Mouse (Mus musculus): ENCODE data around the gene Rpf2. TPM values are rescaled to one million over a fixed set of nuclear protein-coding genes. Genes with fewer than 3 reads are reported as not detected.

Gene Rpf2
- 31.5 and 33.6 TPM in 2 replicates for polyA plus RNA-seq (2015; fragmentation: Nextera tagmentation; extraction: Ambion mirVana)

- Histone ChIP-seq H3K36me3 (ENCODE audit: control insufficient read depth, insufficient read depth, low read length) (peaks cover 21% of the 10 kb centered on the region; the same call in 1 of the 2 replicates), H3K9me3 (ENCODE audit: control insufficient read depth, low read length) (no peaks in the 10 kb centered on the region), H3K9ac (ENCODE audit: low read length) (peak within 1 kb of the TSS; percentile 79), H3K4me3 (ENCODE audit: low read depth, low read length) (peak within 1 kb of the TSS; percentile 77), H3K27ac (replicated peaks) (peak within 1 kb of the TSS; percentile 81), H3K4me1 (replicated peaks; ENCODE audit: control insufficient read depth, insufficient read depth) (0 out of 2 replicates have a peak, but pooled peaks cover 2% of the 10 kb centered on the region), H3K4me2 (replicated peaks; ENCODE audit: low read depth) (peak within 1 kb of the TSS; percentile 84), H3K27me3 (ENCODE audit: control insufficient read depth, insufficient read depth, low read length) (no peaks in the 10 kb centered on the region)
- no peak for TF ChIP-seq CTCF (IDR thresholded peaks at IDR 0.05; ENCODE audit: low read depth)
- no peak for TF ChIP-seq EP300 (optimal IDR thresholded peaks at IDR 0.05)
- WGBS: under 1% methylated on average over 54 of the region's 54 CpGs
- DNase-seq (ENCODE audit: low spot score) (peak; percentile 89), ATAC-seq (ENCODE audit: low FRiP score, low TSS enrichment) (peak; percentile 95)
These were observed at the start of gene Rpf2 for GRCm38 (mm10) chr10:40246374-40247165. TSS of gene Rpf2 (minus strand) at chr10:40247036.

- Histone ChIP-seq H3K9ac (ENCODE audit: low read length) (no peak overlapping the region), H3K27ac (replicated peaks) (no peak overlapping the region), H3K9me3 (ENCODE audit: control insufficient read depth, low read length) (no peaks in the 10 kb centered on the region), H3K4me1 (replicated peaks; ENCODE audit: control insufficient read depth, insufficient read depth) (no peaks in the 10 kb centered on the region), H3K4me3 (ENCODE audit: low read depth, low read length) (no peak overlapping the region), H3K27me3 (ENCODE audit: control insufficient read depth, insufficient read depth, low read length) (no peaks in the 10 kb centered on the region), H3K4me2 (replicated peaks; ENCODE audit: low read depth) (no peak overlapping the region), H3K36me3 (ENCODE audit: control insufficient read depth, insufficient read depth, low read length) (peaks cover 8% of the 10 kb centered on the region)
- ATAC-seq (ENCODE audit: low FRiP score, low TSS enrichment): 0 out of 2 replicates have a peak, but pooled peaks have one; percentile 42
- 86% methylated on average over 6 of the region's 6 CpGs for WGBS
- TF ChIP-seq EP300 (optimal IDR thresholded peaks at IDR 0.05) (no peak), CTCF (IDR thresholded peaks at IDR 0.05; ENCODE audit: low read depth) (no peak)
- no peak for DNase-seq (ENCODE audit: low spot score)
These were observed 45.8 kb upstream of the Rpf2 start for GRCm38 (mm10) chr10:40292640-40293039.

GRCm38 (mm10) chr10:40286767-40287166 lies 39.9 kb upstream of the Rpf2 start:
- TF ChIP-seq CTCF (IDR thresholded peaks at IDR 0.05; ENCODE audit: low read depth) (no peak), EP300 (optimal IDR thresholded peaks at IDR 0.05) (no peak)
- Histone ChIP-seq H3K27me3 (ENCODE audit: control insufficient read depth, insufficient read depth, low read length) (no peaks in the 10 kb centered on the region), H3K9ac (ENCODE audit: low read length) (no peak overlapping the region), H3K27ac (replicated peaks) (no peak overlapping the region), H3K4me3 (ENCODE audit: low read depth, low read length) (no peak overlapping the region), H3K4me2 (replicated peaks; ENCODE audit: low read depth) (no peak overlapping the region), H3K4me1 (replicated peaks; ENCODE audit: control insufficient read depth, insufficient read depth) (no peaks in the 10 kb centered on the region), H3K9me3 (ENCODE audit: control insufficient read depth, low read length) (no peaks in the 10 kb centered on the region), H3K36me3 (ENCODE audit: control insufficient read depth, insufficient read depth, low read length) (peaks cover 2% of the 10 kb centered on the region; the same call in 1 of the 2 replicates)
- ATAC-seq (ENCODE audit: low FRiP score, low TSS enrichment) (no peak), DNase-seq (ENCODE audit: low spot score) (no peak)
- WGBS: 86% methylated on average over 1 of the region's 1 CpGs

GRCm38 (mm10) chr10:40285571-40285970 lies 38.7 kb upstream of the Rpf2 start:
- Histone ChIP-seq H3K4me1 (replicated peaks; ENCODE audit: control insufficient read depth, insufficient read depth) (no peaks in the 10 kb centered on the region), H3K36me3 (ENCODE audit: control insufficient read depth, insufficient read depth, low read length) (peaks cover 2% of the 10 kb centered on the region; the same call in 1 of the 2 replicates), H3K27ac (replicated peaks) (no peak overlapping the region), H3K27me3 (ENCODE audit: control insufficient read depth, insufficient read depth, low read length) (no peaks in the 10 kb centered on the region), H3K4me3 (ENCODE audit: low read depth, low read length) (no peak overlapping the region), H3K9ac (ENCODE audit: low read length) (no peak overlapping the region), H3K9me3 (ENCODE audit: control insufficient read depth, low read length) (no peaks in the 10 kb centered on the region), H3K4me2 (replicated peaks; ENCODE audit: low read depth) (no peak overlapping the region)
- TF ChIP-seq CTCF (IDR thresholded peaks at IDR 0.05; ENCODE audit: low read depth) (no peak), EP300 (optimal IDR thresholded peaks at IDR 0.05) (no peak)
- 85% methylated on average over 1 of the region's 1 CpGs for WGBS
- DNase-seq (ENCODE audit: low spot score) (no peak), ATAC-seq (ENCODE audit: low FRiP score, low TSS enrichment) (no peak)

- Histone ChIP-seq H3K4me3 (ENCODE audit: low read depth, low read length) (no peak overlapping the region), H3K9ac (ENCODE audit: low read length) (no peak overlapping the region), H3K4me1 (replicated peaks; ENCODE audit: control insufficient read depth, insufficient read depth) (no peaks in the 10 kb centered on the region), H3K36me3 (ENCODE audit: control insufficient read depth, insufficient read depth, low read length) (peaks cover 2% of the 10 kb centered on the region; the same call in 1 of the 2 replicates), H3K27ac (replicated peaks) (no peak overlapping the region), H3K4me2 (replicated peaks; ENCODE audit: low read depth) (no peak overlapping the region), H3K9me3 (ENCODE audit: control insufficient read depth, low read length) (no peaks in the 10 kb centered on the region), H3K27me3 (ENCODE audit: control insufficient read depth, insufficient read depth, low read length) (no peaks in the 10 kb centered on the region)
- no peak for TF ChIP-seq CTCF (IDR thresholded peaks at IDR 0.05; ENCODE audit: low read depth)
- no peak for TF ChIP-seq EP300 (optimal IDR thresholded peaks at IDR 0.05)
- 94% methylated on average over 3 of the region's 3 CpGs for WGBS
- ATAC-seq (ENCODE audit: low FRiP score, low TSS enrichment) (no peak), DNase-seq (ENCODE audit: low spot score) (no peak)
These were observed 38.2 kb upstream of the Rpf2 start for GRCm38 (mm10) chr10:40284997-40285396.

All from stomach, postnatal 0 days (tissue).